Mouse (Mus musculus) liver, embryonic 14.5 days (tissue): Measurements from ENCODE around the gene Pdhb.

Experiments used
- CTCF ChIP-seq: IDR thresholded peaks from 2 replicates; pipeline ENCODE4 v1.5.1; 2016; ENCODE audit warnings: antibody characterized with exemption, low read depth, control low read depth
- EP300 ChIP-seq: IDR thresholded peaks from 2 replicates; pipeline ENCODE4 v1.6.1; 2016; ENCODE audit warnings: antibody characterized with exemption, low read depth

- TF ChIP-seq CTCF: no peak
- no peak for TF ChIP-seq EP300
Observed at GRCm38 (mm10) chr14:8119904-8120303, 52.9 kb downstream of the Pdhb start.
